Mouse (Mus musculus) cortical plate, adult 2 months (tissue): Measurements from ENCODE around the gene Rasgef1a. TPM values are rescaled to one million over a fixed set of nuclear protein-coding genes. Genes with fewer than 3 reads are reported as not detected.

ENCODE experiments used
- H3K27ac ChIP-seq: fragments of 200-500 bp; 2 replicates; pipeline ENCODE4 v1.5.1; 2012; ENCODE audit warnings: low read length, control low read depth, inconsistent platforms; ENCODE audit not compliant: insufficient read depth
- H3K4me1 ChIP-seq: fragments of 200-500 bp; 2 replicates; pipeline ENCODE4 v1.6.1; 2011; ENCODE audit warnings: low read length; ENCODE audit not compliant: control insufficient read depth, insufficient read depth
- H3K4me3 ChIP-seq: fragments of 200-500 bp; 2 replicates; pipeline ENCODE4 v1.5.1; 2011; ENCODE audit warnings: mild to moderate bottlenecking, low read length, control low read depth; ENCODE audit not compliant: insufficient read depth
- CTCF ChIP-seq: fragments of 200-500 bp; IDR thresholded peaks from 2 replicates; pipeline ENCODE4 v1.5.1; 2011; ENCODE audit warnings: mild to moderate bottlenecking, control low read depth, low read length; ENCODE audit not compliant: insufficient read depth; ENCODE audit errors: extremely low read depth
- POLR2A ChIP-seq: fragments of 200-500 bp; IDR thresholded peaks from 2 replicates; pipeline ENCODE4 v1.6.1; 2011; ENCODE audit warnings: mild to moderate bottlenecking, low read length, control low read depth; ENCODE audit not compliant: insufficient read depth; ENCODE audit errors: extremely low read depth
- polyA plus RNA-seq: library from polyadenylated mRNA; depleted of rRNA; stranded (reverse); fragments of >200 nt; gene quantifications from 2 replicates; pipeline ENCODE4 v1.2.3, GENCODE M21; 2012

The Rasgef1a gene
- polyA plus RNA-seq, 1 experiment = 160 TPM

DNA sequence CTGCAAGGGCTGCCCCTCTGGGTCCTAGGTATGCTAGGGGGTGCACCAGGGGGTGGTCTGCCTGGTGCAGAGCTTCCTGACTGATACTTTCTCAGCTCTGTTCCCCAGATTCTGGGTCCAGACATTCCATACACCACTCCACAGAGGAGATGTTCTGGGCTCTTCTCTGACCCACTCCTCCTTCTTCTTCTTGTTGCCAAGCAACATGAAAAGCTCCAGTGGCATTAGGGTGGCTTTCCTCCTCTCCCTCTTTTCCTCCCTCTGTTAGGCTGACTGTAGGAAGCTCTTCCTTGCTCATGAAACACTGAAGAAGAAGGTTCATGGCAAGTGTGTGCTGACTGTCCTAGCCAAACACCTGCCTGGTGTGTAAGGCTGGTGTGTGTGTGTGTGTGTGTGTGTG, 35.7 kb downstream of the Rasgef1a start:
- H3K27ac ChIP-seq = peak overlapping the region; percentile 31
- TF ChIP-seq POLR2A = no peak
- no peak for TF ChIP-seq CTCF
- H3K4me3 ChIP-seq = no peak overlapping the region
- H3K4me1 ChIP-seq = peaks cover 33% of the 10 kb centered on the region

DNA sequence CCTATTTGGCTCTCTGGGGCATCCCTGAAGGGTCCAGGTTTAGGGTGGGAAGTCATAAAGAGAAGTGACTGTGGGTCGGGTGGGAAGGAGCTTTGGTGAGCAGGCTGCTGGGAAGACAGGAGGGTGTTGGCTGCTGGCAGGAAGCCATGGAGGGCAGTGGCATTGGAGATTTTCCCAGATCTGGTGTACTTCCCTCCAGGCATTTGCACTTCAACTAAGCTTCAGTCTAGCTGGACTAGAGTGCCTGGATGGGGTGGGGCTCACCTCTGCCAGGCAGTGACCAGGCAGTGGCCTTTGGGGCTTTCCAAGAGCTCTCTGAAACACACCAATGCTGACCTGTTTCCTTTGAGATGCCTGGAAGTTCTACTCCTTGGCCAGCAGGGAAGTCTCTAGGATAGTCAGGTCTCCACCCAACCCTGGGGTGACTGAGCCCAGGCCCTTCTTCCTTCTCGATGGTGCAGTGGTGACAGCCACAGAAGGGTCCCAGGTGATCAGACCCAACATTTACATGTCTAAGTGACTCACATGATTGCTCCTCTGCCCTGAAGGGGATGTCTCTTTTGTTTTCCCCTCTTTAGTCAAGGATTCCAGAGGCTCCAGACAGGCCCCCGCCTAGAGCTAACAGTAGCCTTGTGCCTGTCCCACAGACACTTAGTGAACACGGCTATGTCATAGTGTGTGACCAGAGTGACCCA, 36.7 kb downstream of the Rasgef1a start:
- H3K4me3 ChIP-seq = no peak overlapping the region
- TF ChIP-seq CTCF (no peak), POLR2A (no peak)
- H3K27ac ChIP-seq = 0 out of 2 replicates have a peak overlapping the region, but pooled peaks have one; percentile 31
- peaks cover 33% of the 10 kb centered on the region for H3K4me1 ChIP-seq

DNA sequence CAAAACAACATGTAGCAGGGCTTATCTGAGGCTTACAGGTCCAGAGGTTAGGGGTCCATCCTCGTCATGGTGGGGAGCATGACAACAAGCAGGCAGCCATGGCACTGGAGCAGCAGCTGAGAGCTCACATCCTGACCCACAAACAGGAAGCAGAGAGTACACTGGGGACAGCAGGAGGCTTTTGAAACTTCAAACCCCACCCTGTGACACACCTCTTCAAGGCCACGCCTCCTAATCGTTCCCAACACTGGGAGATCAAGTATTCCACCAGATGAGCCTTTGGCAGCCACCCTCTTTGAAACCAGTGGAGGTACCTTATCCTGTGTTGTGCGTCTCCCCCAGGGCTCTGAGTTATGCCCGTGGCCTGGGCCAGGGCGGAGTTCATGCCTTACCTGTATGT, 38.5 kb downstream of the Rasgef1a start:
- H3K4me3 ChIP-seq = no peak overlapping the region
- H3K4me1 ChIP-seq = peaks cover 29% of the 10 kb centered on the region
- H3K27ac ChIP-seq = no peak overlapping the region
- TF ChIP-seq CTCF (no peak), POLR2A (no peak)

DNA sequence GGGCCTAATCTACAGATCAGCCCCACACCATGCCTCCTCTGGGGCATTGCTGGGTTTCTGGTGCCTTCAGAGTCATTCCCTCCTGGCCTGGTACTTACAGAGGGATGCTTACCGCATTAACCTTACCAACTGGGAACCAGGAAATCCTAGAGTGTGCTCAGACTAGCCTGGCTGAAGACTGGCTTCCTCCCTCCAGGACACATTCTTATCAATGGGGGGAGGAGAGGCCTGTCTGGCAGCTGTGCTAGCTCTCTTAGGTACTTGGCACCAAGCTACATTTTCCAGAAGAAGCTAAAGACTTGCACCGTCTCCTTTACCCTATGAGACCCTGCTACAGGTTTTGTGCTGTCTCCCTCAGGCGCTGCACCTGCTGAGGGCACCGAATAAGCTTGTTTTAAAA, 40.2 kb downstream of the Rasgef1a start:
- no peak overlapping the region for H3K4me3 ChIP-seq
- H3K4me1 ChIP-seq = peaks cover 21% of the 10 kb centered on the region
- H3K27ac ChIP-seq = no peak overlapping the region
- TF ChIP-seq CTCF (no peak), POLR2A (no peak)

DNA sequence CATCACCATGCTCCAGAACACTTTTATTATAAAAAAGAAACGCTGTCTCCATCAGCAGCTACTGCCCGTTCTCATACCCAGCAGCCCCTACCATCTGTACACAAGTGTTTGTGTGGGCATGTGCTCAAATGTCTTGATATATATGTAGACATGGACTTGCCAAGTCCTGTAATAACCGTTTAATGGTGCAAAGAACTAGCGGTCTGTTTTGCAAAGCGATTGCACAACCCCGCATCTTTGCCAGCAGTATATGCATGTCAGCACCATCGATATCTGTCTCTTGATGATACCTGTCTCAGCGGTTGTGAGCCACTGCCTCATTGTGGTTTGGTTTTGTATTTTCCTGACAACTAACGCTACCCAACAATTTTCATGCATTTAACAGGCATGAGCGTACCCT, 44.0 kb downstream of the Rasgef1a start:
- TF ChIP-seq POLR2A (no peak), CTCF (no peak)
- H3K27ac ChIP-seq = no peak overlapping the region
- no peak overlapping the region for H3K4me3 ChIP-seq
- H3K4me1 ChIP-seq = peaks cover 9% of the 10 kb centered on the region

DNA sequence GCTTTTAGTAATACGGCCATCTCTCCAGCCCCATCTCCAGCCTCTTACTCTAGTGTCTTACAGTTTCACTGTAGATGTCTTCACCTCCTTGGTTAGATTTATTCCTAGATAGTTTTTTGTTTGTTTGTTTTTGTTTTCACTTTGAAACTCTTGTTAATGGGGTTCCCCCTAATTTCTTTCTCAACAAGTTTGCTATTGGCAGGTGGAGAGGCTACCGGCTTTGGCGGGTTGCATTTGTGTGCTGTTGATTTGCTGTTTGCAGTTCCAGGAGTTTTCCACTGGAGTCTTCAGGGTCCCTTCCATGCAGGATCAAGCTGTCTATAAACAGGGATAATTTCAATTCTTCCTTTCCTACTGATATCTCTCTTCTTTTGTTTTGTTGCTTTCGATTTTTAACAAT, 50.0 kb downstream of the Rasgef1a start:
- Histone ChIP-seq H3K4me1 (no peaks in the 10 kb centered on the region), H3K27ac (no peak overlapping the region), H3K4me3 (no peak overlapping the region)
- TF ChIP-seq CTCF = no peak
- no peak for TF ChIP-seq POLR2A

DNA sequence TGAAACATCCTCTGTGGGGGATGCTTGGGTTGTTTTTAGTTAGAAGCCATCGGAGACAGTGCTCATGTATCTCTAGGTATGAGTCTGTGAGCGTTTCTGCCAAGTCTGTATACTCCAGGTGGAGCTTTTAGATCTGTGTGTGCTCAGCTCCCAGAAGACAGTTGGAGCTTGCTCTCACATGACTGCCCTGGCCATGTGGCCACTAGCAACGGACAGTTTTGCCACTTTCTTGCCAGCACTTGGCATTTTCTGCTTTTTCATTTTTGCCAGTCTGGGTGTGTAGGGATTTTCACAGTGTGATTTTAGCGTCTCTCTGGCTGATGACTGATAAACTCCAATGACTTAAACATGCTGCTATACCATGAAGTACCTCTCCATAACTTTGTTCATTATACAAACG, 52.0 kb downstream of the Rasgef1a start:
- H3K4me3 ChIP-seq = no peak overlapping the region
- no peak overlapping the region for H3K27ac ChIP-seq
- H3K4me1 ChIP-seq = peaks cover 6% of the 10 kb centered on the region; the same call in 1 of the 2 replicates
- TF ChIP-seq CTCF = no peak
- no peak for TF ChIP-seq POLR2A

DNA sequence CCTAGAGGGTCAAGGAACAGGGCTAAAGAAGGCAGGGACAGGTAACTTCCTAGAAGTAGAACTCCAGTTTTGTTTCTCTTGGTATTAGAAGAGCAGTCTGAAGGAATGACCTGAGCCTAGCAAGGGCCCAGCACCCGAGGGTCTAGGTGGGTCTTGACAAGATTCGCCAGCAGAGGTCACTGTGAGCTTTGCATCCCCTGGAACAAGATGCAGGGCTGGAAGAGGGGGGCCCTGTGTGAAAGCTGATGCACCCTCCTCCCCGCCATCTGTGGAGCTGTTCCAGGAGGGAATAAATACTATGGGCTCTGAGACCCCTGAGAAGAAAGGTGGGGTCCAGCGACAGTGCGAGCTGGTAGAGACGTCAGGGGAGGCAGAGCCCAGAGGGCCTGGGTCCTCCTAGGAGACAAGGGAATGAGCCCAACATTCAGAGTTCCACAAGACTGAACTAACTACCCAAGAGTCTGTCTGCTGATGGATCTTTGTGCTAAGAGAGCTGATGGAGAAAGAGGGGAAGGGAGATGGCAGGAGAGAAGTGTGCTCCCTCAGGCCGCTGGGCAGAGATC, 53.8 kb downstream of the Rasgef1a start:
- peaks cover 7% of the 10 kb centered on the region; the same call in 1 of the 2 replicates for H3K4me1 ChIP-seq
- H3K27ac ChIP-seq = no peak overlapping the region; the same call in 1 of the 2 replicates
- H3K4me3 ChIP-seq = no peak overlapping the region
- peak; percentile 54 for TF ChIP-seq CTCF
- no peak for TF ChIP-seq POLR2A

DNA sequence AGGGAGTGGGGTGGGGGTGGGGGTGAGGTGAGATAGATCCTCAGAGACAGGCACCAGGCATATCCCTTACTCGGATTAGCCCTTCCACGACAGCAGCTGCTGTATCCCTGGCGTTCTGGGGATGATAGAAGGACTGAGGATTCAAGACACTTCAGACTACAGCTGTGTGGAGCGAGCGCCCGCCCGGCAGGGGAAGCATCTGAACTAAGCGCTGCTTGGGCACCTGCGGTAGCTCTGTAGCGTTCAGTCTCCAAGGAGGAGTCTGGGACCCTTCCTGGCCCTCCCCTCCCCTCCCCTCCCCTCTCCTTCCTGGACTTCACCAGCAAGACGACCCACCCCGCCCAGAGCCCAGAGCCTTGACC, 54.6 kb downstream of the Rasgef1a start:
- peak overlapping the region; percentile 26; the same call in 1 of the 2 replicates for H3K4me3 ChIP-seq
- TF ChIP-seq POLR2A = no peak
- peaks cover 13% of the 10 kb centered on the region for H3K4me1 ChIP-seq
- H3K27ac ChIP-seq = 0 out of 2 replicates have a peak overlapping the region, but pooled peaks have one; percentile 55
